Mouse (Mus musculus) spleen, adult 2 months (tissue): ENCODE results near the gene Bcat2. TPM values are rescaled to one million over a fixed set of nuclear protein-coding genes. Genes with fewer than 3 reads are reported as not detected.

Source experiments
- DNase-seq, 2 experiments: peaks; one replicate each; pipeline versions ENCODE4 v3.0.0 to v3.0.0-alpha.2; 2012 to 2021; ENCODE audit warnings: low spot score in 2 of 2, low read depth in 1 of 2
- H3K27ac ChIP-seq: fragments of 200-500 bp; 2 replicates; pipeline ENCODE4 v1.5.1; 2012; ENCODE audit warnings: low read length, inconsistent platforms; ENCODE audit not compliant: insufficient read depth
- H3K27me3 ChIP-seq: fragments of 200-500 bp; 2 replicates; pipeline ENCODE4 v1.6.1; 2012; ENCODE audit warnings: mild to moderate bottlenecking, moderate library complexity, low read length, inconsistent platforms; ENCODE audit not compliant: control insufficient read depth, insufficient read depth
- H3K36me3 ChIP-seq: fragments of 200-500 bp; 2 replicates; pipeline ENCODE4 v1.6.1; 2012; ENCODE audit warnings: mild to moderate bottlenecking, low read length, inconsistent platforms; ENCODE audit not compliant: control insufficient read depth, insufficient read depth
- H3K4me1 ChIP-seq: fragments of 200-500 bp; 2 replicates; pipeline ENCODE4 v1.6.1; 2011; ENCODE audit warnings: inconsistent platforms; ENCODE audit not compliant: control insufficient read depth, insufficient read depth, insufficient read length
- H3K4me3 ChIP-seq: fragments of 200-500 bp; 2 replicates; pipeline ENCODE4 v1.5.1; 2011; ENCODE audit warnings: mild to moderate bottlenecking, inconsistent platforms; ENCODE audit not compliant: insufficient read depth, insufficient read length; ENCODE audit errors: extremely low read depth
- CTCF ChIP-seq: fragments of 200-500 bp; IDR thresholded peaks from 2 replicates; pipeline ENCODE4 v1.5.1; 2011; ENCODE audit warnings: mild to moderate bottlenecking, inconsistent platforms; ENCODE audit not compliant: insufficient read depth, insufficient read length, insufficient replicate concordance; ENCODE audit errors: extremely low read depth
- POLR2A ChIP-seq: fragments of 200-500 bp; IDR thresholded peaks from 2 replicates; pipeline ENCODE4 v1.6.1; 2011; ENCODE audit warnings: low read depth, low read length, inconsistent platforms
- WGBS: fragments of 180-500 bp; shearing (Covaris S2); methylation state at CpG from one replicate; pipeline ENCODE4 v1.1.7; 2018; 5-methylcytosine and 5-hydroxymethylcytosine counted together
- polyA plus RNA-seq: library from polyadenylated mRNA; depleted of rRNA; stranded (reverse); fragments of >200 nt; gene quantifications from 2 replicates; pipeline ENCODE4 v1.2.3, GENCODE M21; 2012

Bcat2 gene
- polyA plus RNA-seq, 1 experiment = 55.6 TPM

- 88% methylated on average over 10 of the region's 10 CpGs for WGBS
- H3K27ac ChIP-seq = no peak overlapping the region
- DNase-seq = no peak
- no peaks in the 10 kb centered on the region for H3K36me3 ChIP-seq
- TF ChIP-seq POLR2A (no peak), CTCF (no peak)
- no peak overlapping the region for H3K4me3 ChIP-seq
- H3K4me1 ChIP-seq = no peaks in the 10 kb centered on the region
- H3K27me3 ChIP-seq = no peaks in the 10 kb centered on the region
Measured at GRCm38 (mm10) chr7:45537602-45538001, 32.4 kb upstream of the Bcat2 start.

- H3K4me3 ChIP-seq = no peak overlapping the region; the same call in 1 of the 2 replicates
- H3K27ac ChIP-seq = no peak overlapping the region
Measured at GRCm38 (mm10) chr7:45538163-45539041, 31.6 kb upstream of the Bcat2 start.

GRCm38 (mm10) chr7:45539095-45539494, 30.9 kb upstream of the Bcat2 start:
- no peak for TF ChIP-seq CTCF
- Histone ChIP-seq H3K4me3 (no peak overlapping the region), H3K36me3 (no peaks in the 10 kb centered on the region), H3K27ac (no peak overlapping the region), H3K27me3 (no peaks in the 10 kb centered on the region), H3K4me1 (no peaks in the 10 kb centered on the region)
- DNase-seq = no peak
- WGBS = 91% methylated on average over 3 of the region's 3 CpGs

More at GRCm38 (mm10) chr7:45538163-45539041, 31.6 kb upstream of the Bcat2 start:
- TF ChIP-seq POLR2A (no peak), CTCF (no peak)
- no peak for DNase-seq
- H3K27me3 ChIP-seq = no peaks in the 10 kb centered on the region
- H3K4me1 ChIP-seq = no peaks in the 10 kb centered on the region
- no peaks in the 10 kb centered on the region for H3K36me3 ChIP-seq
- 11% methylated on average over 29 of the region's 29 CpGs for WGBS

- Histone ChIP-seq H3K27me3 (no peaks in the 10 kb centered on the region), H3K4me1 (no peaks in the 10 kb centered on the region), H3K4me3 (no peak overlapping the region), H3K27ac (no peak overlapping the region), H3K36me3 (no peaks in the 10 kb centered on the region)
- WGBS = 51% methylated on average over 2 of the region's 2 CpGs
- no peak for DNase-seq
- TF ChIP-seq CTCF (no peak), POLR2A (no peak)
Measured at GRCm38 (mm10) chr7:45540213-45540612, 29.7 kb upstream of the Bcat2 start.

- TF ChIP-seq POLR2A (no peak), CTCF (no peak)
- Histone ChIP-seq H3K27ac (no peak overlapping the region), H3K27me3 (no peaks in the 10 kb centered on the region), H3K4me1 (no peaks in the 10 kb centered on the region), H3K4me3 (no peak overlapping the region), H3K36me3 (no peaks in the 10 kb centered on the region)
- 86% methylated on average over 1 of the region's 1 CpGs for WGBS
- no peak for DNase-seq
Measured at GRCm38 (mm10) chr7:45544525-45544924, 25.4 kb upstream of the Bcat2 start.

- Histone ChIP-seq H3K27me3 (no peaks in the 10 kb centered on the region), H3K4me3 (no peak overlapping the region), H3K27ac (no peak overlapping the region), H3K4me1 (no peaks in the 10 kb centered on the region), H3K36me3 (no peaks in the 10 kb centered on the region)
- no peak for DNase-seq
- TF ChIP-seq CTCF (no peak), POLR2A (no peak)
- WGBS = 94% methylated on average over 16 of the region's 16 CpGs
Measured at GRCm38 (mm10) chr7:45549641-45550436, 20.1 kb upstream of the Bcat2 start.
